Mouse (Mus musculus): ENCODE measurements at regions not wholly inside any gene's neighbourhood (a gene's known extent, or its start where the extent isn't known, plus 50 kb on each side); places are given as distances from the start of the nearest gene placed in this dataset.

GRCm38 (mm10) chr3:137568580-137569313, 52.7 kb upstream of the Ddit4l start:
- no peaks in the 10 kb centered on the region for H3K9me3 ChIP-seq
- H3K4me1 ChIP-seq = no peaks in the 10 kb centered on the region
- ATAC-seq (ENCODE audit: low FRiP score, low read depth) = no peak
- no peak overlapping the region for H3K4me3 ChIP-seq
- WGBS = 95% methylated on average over 1 of the region's 2 CpGs
- no peak overlapping the region for H3K4me2 ChIP-seq (replicated peaks)
- no peaks in the 10 kb centered on the region for H3K36me3 ChIP-seq
- no peaks in the 10 kb centered on the region for H3K27me3 ChIP-seq
- H3K27ac ChIP-seq (replicated peaks) = no peak overlapping the region
- no peak overlapping the region for H3K9ac ChIP-seq (replicated peaks)

Data from midbrain, embryonic 12.5 days (tissue).